Mouse (Mus musculus) spleen, postnatal 36 days (tissue): ENCODE data around the gene Nfib.
A peak's percentile ranks its signal among the peaks of the same experiment; 100 is the strongest.

Source experiments
- DNase-seq, 2 experiments: peaks; one replicate each; pipeline ENCODE4 v3.0.0; 2022; ENCODE audit warnings: low spot score in 2 of 2, mixed read lengths in 1 of 2

Gene Nfib

GRCm38 (mm10) chr4:82512743-82513425 lies 192.7 kb downstream of the Nfib start:
- peak; percentile 56 to 64 for DNase-seq

- DNase-seq, result no peak
These were observed 193.2 kb downstream of the Nfib start for GRCm38 (mm10) chr4:82512335-82512734.

- no peak for DNase-seq
These were observed 194.0 kb downstream of the Nfib start for GRCm38 (mm10) chr4:82511524-82511923.

- no peak for DNase-seq
These were observed 194.5 kb downstream of the Nfib start for GRCm38 (mm10) chr4:82511001-82511513.

GRCm38 (mm10) chr4:82509771-82510170 lies 195.8 kb downstream of the Nfib start:
- no peak for DNase-seq

- no peak for DNase-seq
These were observed 196.3 kb downstream of the Nfib start for GRCm38 (mm10) chr4:82509166-82509767.

GRCm38 (mm10) chr4:82508281-82508687 lies 197.3 kb downstream of the Nfib start:
- no peak for DNase-seq

- DNase-seq, result no peak
These were observed 197.8 kb downstream of the Nfib start for GRCm38 (mm10) chr4:82507541-82508280.

- DNase-seq, result no peak
These were observed 198.7 kb downstream of the Nfib start for GRCm38 (mm10) chr4:82506731-82507331.

- DNase-seq, result no peak
These were observed 199.3 kb downstream of the Nfib start for GRCm38 (mm10) chr4:82506081-82506730.

GRCm38 (mm10) chr4:82505121-82506031 lies 200.2 kb downstream of the Nfib start:
- DNase-seq, result no peak

- no peak for DNase-seq
These were observed 201.0 kb downstream of the Nfib start for GRCm38 (mm10) chr4:82504284-82505120.

- no peak for DNase-seq
These were observed 201.6 kb downstream of the Nfib start for GRCm38 (mm10) chr4:82504015-82504283.

- DNase-seq, result no peak
These were observed 202.1 kb downstream of the Nfib start for GRCm38 (mm10) chr4:82503274-82504014.

- no peak for DNase-seq
These were observed 202.9 kb downstream of the Nfib start for GRCm38 (mm10) chr4:82502611-82503010.

- DNase-seq, result no peak
These were observed 203.5 kb downstream of the Nfib start for GRCm38 (mm10) chr4:82502012-82502411.

- no peak for DNase-seq
These were observed 204.9 kb downstream of the Nfib start for GRCm38 (mm10) chr4:82500578-82501098.

- no peak for DNase-seq
These were observed 205.6 kb downstream of the Nfib start for GRCm38 (mm10) chr4:82499725-82500577.
